Mouse (Mus musculus): ENCODE measurements around the gene Ppp1r13b.

- no peak for TF ChIP-seq CTCF (IDR thresholded peaks at IDR 0.05; ENCODE audit: low read depth)
- no peak for TF ChIP-seq EP300 (IDR thresholded peaks at IDR 0.05; ENCODE audit: low read depth)
Observed at GRCm38 (mm10) chr12:111914031-111914430, 6.1 kb upstream of the Ppp1r13b start.

Measured in liver, embryonic 14.5 days (tissue).